Mouse (Mus musculus): Measurements from ENCODE around the gene Aldh5a1.

Gene Aldh5a1

DNA sequence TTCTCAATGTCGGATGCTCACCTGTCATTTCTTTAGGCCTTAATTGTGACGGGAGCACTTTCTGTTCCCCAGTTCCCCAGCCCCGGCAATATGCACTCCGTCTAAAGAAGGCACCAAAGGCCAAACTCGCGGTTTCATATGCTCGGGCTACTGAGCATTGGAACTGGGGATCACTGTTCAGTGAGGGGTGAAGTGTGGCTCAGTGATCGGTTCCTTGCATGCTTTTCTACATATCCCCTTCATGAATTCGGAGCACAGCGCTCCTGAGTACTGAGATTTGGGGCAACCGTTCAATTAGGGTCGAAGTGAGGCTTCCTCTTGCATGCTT, 342 bp upstream of the Aldh5a1 start:
- in situ Hi-C loops (cut with MboI, MseI), result loop anchor here (5.0 kb wide), 2 partner anchors 49 to 179 kb away; no protein-coding TSS in a partner anchor

DNA sequence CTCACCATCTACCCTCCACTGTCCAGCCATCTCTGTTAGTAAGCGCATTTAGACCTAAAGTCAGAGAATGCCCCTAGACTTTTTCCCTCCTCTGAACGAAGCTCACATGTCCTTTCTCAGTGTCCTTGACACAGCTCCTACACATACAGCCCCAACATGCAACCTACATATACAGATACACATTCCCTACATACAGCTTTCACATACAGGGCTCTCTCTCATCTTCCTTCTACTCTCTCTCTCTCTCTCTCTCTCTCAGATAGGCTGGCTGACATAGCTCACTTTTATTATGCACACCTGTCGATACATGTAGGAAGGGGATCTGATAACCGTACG, 721 bp downstream of the Aldh5a1 start:
- in situ Hi-C loops (cut with MboI, MseI), result loop anchor here (5.0 kb wide), 2 partner anchors 51 to 181 kb away; no protein-coding TSS in a partner anchor

DNA sequence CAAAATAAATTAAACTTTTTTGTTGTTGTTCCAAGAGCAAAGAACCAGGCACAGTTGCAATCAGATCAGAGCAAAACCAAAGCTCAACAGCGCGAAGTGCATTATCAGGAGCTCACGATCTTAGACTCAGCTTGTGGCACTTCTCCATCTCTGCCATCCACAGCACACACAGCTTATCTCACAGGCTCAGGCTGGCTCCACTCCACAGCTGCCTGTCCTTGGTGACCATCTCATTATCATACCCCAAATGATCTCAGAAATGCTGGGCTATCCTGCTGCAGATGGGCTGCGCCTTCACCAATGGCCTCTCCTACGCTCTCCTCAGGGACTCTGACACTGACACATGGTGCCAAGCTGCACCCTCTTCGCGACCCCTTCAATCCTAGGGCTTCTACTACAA, 4.3 kb downstream of the Aldh5a1 start:
- in situ Hi-C loops (cut with MboI, MseI), result no loop called here

DNA sequence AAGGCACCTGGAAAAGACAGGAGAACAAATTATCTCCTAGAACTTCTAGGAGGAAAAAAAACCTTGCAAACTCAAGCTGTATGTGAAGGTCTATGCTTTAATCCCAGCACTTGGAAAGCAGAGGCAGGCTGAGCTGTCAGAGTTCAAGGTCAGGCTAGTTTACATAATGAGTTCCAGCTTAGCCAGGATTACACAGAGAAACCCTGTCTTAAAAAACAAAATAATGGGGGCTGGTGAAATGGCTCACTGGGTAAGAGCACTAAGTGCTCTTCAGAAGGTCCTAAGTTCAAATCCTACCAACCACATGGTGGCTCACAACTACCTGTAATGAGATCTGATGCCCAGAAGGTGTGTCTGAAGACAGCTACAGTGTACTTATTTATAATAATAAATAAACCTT, 6.9 kb downstream of the Aldh5a1 start:
- in situ Hi-C loops (cut with MboI, MseI), result no loop called here

DNA sequence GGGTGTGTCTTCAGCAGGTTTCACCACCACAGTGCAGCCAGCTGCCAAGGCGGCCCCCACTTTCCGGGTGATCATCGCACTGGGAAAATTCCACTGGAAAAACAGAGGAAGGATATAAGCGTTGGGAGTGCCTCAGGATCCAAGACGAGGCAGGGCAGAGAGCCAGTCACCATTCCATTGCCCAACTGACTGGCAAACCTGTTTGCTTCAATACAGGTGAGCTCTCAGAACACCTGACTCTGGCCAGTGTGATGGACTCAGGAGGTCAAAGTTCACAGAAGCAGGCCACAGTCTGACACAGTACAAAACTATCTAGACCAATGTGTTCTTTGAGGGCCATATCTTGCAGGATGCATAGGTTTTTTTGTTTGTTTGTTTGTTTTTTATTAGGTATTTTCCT, 13.5 kb downstream of the Aldh5a1 start:
- in situ Hi-C loops (cut with MboI, MseI), result loop anchor here in 1 of 2 experiments (10.0 kb wide), 1 partner anchor 209 kb away; no protein-coding TSS in a partner anchor

DNA sequence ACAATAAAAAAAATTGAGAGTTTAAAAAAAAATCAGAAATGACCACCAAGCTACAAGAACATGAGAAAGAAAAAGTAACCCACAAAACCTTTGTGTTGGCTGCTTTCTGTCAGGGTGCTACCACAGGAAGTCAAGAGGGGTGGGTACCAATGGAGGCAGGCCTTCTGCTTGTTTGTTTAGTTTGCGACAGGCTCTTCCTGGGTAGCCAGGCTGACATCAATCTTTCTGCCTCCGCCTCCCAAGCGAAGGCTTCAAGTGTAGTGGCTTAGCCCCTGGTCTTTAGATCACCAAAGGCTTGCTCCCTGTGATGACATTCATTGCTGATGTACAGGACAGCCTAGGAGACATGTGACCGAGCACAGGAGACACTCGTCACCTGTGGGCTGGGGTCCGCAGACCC, 16.2 kb downstream of the Aldh5a1 start:
- in situ Hi-C loops (cut with MboI, MseI), result loop anchor here in 1 of 2 experiments (10.0 kb wide), 1 partner anchor 206 kb away; no protein-coding TSS in a partner anchor

DNA sequence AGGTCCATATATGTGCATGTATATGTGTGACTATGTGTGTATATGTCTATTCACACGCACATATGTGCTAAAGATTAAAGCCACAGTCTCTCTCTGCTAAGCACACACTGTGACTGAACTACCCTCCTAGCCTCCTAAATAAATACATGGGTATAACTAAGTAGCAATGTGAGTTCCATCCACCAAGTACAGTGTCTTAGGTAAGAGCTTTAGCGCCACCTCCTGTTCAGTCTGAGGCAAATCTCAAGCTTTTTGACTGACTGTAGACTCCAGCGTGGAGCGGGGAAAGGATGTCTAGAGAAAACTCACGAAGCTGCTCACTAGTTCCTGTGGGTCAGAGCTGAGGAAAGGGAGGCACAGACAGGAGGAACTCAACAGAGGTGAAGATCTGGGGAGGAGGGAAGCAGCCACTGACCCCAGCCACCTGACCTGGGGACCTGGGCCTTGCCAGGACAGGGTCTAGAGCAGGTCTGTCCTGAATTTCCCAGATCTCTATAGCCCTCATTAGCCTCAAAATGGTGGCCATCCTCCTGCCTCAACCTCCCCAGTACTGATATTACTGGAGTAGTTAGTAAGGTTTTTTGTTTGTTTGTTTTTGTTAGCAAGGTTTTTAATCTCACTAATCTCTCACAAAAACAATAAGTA, 17.0 kb downstream of the Aldh5a1 start:
- in situ Hi-C loops (cut with MboI, MseI), result loop anchor here in 1 of 2 experiments (10.0 kb wide), 1 partner anchor 206 kb away; no protein-coding TSS in a partner anchor

DNA sequence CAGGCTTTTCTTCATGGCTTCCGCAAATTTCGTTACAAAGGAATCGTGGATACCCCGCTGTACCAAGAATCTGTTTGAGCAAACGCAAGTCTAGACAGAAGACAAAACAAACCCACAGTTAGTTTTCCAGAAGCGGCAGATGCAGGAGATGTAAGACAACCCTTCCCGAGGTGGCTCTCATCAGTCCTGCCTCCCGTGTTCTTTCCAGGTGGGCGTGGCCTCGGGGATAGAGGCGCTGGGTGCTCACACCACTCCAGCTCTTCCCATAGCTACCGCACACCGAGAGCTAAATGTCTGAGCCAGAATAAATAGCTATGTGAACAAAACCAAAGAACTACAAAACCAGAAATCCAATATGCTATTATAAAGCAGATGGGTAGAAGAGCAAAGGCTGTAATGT, 21.6 kb downstream of the Aldh5a1 start:
- in situ Hi-C loops (cut with MboI, MseI), result no loop called here

DNA sequence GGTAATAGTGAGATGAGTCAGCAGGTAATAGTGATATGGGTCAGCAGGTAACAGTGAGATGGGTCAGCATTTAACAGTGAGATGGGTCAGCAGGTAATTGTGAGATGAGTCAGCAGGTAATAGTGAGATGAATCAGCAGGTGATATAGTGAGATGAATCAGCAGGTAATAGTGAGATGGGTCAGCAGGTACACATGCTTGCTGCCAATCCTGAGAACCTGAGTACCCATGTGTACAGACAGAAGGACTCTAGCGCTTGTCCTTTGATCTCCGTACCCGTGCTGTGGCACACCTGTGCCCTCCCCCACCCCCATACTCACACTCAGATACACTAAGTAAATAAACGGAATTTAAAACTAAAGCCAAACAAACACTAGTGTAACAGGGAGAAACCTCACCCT, 22.5 kb downstream of the Aldh5a1 start:
- in situ Hi-C loops (cut with MboI, MseI), result no loop called here

DNA sequence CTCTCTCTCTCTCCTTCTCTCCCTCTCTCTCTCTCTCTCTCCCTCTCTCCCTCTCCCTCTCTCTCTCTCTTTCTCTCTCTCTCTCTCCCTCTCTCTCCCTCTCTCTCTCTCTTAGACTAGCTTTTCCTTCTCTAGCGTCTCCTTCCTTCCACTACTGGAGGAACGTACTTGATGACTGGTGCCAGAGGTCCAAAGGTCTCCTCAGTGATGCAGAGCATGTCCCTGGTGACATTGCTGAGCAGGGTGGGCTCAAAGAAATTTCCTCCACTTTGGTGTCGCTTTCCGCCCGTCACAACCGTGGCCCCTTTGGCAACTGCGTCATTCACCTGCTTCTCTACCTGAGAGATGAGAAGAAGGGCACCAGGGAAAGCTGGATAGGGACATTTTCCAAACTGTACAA, 23.9 kb downstream of the Aldh5a1 start:
- in situ Hi-C loops (cut with MboI, MseI), result no loop called here

DNA sequence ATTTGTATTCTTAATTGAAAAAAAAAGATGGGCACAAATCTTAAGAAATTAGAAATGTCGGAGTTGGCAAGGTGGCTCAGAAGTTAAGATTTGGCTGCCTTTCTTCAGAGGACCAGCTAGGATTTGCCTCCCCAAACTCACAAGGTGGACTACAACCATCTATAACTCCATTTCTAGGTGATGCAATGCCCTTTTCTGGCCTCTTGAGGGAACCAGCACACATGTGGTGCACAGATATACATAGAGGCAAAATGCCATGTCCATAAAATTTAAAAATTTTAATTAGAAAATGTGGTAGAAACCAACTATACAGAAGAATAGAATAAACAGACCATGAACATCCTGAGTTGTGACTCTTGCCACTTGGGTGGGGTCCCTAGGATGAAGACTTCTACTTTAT, 28.3 kb downstream of the Aldh5a1 start:
- in situ Hi-C loops (cut with MboI, MseI), result loop anchor here in 1 of 2 experiments (10.0 kb wide), 1 partner anchor 324 kb away; the partner anchor contains the start of gene Ripor2

DNA sequence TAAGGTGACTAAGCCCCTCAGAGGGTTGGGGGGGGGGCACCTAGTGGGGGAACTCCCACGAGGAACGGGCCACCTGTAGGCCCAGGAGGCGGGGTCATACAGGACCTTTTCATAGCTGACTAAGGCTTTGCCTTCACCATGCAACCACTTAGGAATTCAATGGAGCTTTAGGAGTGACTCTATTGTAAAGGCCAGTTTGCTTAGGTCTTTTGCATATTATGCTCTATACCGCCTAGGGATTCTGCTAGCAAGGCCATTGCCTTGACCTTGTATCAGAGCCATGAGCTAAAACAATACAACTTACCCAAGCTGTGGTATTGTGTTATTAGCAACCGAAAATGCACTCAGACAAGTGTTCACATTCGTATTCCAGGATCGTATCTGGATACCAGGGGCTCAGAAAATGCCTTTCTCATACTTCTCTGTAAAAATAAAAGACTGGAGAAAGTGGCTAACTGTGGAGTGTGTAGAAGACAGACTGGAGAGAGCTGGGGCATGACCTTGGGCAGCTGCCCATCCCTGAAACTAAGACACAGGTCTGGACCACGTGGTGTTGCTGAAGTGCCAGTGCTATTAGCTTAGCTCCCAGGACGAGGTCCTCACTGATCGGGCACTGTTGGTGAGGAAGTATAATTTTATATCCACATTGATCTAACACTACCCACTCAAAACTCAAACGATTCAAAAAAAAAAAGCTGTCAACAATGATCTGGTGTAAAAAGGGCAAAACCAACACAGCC, 30.5 kb downstream of the Aldh5a1 start:
- in situ Hi-C loops (cut with MboI, MseI), result loop anchor here in 1 of 2 experiments (10.0 kb wide), 1 partner anchor 322 kb away; the partner anchor contains the start of gene Ripor2

DNA sequence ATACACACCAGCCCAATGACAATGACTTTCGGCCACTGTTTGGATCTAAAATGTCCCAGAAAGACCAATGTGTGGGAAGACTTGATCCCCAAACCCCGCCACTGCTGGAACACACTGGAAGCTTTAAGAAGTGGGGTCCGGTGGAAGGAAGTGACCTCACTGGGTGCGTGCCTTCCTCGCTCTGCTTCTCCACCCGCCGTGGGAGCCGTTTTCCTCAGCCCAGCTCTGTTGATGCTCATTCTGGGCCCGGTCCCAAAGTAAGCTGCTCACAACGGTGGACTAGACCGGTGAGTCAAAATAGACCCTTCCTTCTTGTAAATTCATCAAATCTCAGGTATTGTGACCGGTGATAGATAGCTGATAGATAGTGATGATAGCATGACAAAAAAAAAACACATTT, 32.0 kb downstream of the Aldh5a1 start:
- in situ Hi-C loops (cut with MboI, MseI), result loop anchor here in 1 of 2 experiments (10.0 kb wide), 1 partner anchor 321 kb away; the partner anchor contains the start of gene Ripor2

DNA sequence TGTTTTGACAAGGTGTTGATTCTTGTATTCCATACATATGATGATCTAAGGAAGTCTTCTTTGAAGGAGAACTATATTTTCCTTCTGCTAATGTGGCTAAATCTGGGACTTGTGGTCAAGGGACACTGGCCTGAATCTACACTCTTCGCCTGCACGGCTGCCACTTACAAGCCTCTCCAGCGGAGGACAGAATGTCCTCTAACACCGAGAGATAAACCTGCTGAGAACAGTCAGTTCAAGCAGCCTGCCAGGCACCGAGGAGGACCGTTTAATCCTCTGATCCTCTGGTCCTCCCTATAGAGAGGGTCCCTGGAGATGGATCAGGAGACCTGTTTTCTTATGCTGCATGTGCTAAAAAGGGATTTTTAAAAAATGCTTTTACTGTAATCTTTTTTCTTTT, 34.0 kb downstream of the Aldh5a1 start:
- in situ Hi-C loops (cut with MboI, MseI), result loop anchor here in 1 of 2 experiments (10.0 kb wide), 1 partner anchor 319 kb away; the partner anchor contains the start of gene Ripor2

DNA sequence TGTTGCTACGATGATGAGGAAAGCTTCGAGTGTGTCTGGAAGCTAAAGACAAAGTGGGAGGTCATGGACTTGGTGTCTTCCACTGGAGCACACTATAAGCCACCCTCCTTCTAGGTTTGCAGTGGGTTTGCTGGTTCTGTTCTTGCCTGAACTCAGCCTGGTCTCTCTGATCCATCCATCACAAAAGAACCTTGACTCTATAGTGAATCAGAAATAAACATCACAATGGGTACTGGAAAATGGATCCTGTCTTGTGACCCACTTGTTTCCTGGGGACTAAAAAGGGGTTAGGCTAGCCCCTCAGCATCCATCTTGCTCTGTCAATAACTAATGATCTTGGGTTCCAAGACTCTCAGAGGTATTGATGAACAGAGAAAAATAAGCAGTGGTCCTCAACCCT, 35.5 kb downstream of the Aldh5a1 start:
- in situ Hi-C loops (cut with MboI, MseI), result loop anchor here in 1 of 2 experiments (10.0 kb wide), 1 partner anchor 317 kb away; the partner anchor contains the start of gene Ripor2

DNA sequence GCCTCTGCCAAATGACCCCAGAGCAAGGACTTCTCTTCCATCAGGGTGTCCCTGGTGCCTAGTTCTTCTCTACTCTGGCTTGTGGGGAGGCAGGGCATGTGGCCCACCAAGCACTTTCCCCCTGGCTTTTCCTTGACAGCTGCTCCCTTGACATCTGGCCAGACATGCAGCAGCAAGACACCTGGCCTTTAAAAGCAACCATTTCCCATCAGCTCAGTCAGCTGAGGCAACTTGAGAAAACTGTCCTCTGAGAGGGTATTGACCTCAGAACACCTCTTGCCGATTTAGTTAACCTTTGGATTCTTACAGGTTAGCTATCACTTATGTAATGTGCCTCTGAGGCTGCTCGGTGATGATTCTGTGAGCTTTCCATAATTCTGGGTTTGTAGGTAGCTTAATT, 43.6 kb downstream of the Aldh5a1 start:
- in situ Hi-C loops (cut with MboI, MseI), result loop anchor here (5.0 to 25.0 kb wide), 2 partner anchors 33 to 907 kb away; partner anchors contain the start of gene Scgn (in 1 of the 2)

DNA sequence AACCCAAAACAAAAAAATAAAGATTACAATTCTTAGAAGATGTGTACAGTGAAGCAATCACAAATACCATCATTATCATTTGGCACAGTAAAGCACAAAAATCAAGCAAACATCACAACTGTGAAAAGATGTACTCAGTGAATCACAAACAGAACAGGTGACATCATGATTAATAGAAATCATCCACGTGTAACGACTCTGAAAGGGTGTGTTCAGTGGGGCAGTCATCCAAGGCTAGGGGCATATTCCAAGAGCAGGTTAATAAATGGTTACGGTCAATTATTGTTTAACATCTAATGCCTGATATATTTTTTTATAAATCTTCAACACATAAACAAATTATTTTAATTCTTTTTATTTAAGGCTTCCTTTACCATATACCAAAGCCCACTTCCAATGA, 44.9 kb downstream of the Aldh5a1 start:
- in situ Hi-C loops (cut with MboI, MseI), result loop anchor here (5.0 to 25.0 kb wide), 2 partner anchors 35 to 905 kb away; partner anchors contain the start of gene Scgn (in 1 of the 2)

DNA sequence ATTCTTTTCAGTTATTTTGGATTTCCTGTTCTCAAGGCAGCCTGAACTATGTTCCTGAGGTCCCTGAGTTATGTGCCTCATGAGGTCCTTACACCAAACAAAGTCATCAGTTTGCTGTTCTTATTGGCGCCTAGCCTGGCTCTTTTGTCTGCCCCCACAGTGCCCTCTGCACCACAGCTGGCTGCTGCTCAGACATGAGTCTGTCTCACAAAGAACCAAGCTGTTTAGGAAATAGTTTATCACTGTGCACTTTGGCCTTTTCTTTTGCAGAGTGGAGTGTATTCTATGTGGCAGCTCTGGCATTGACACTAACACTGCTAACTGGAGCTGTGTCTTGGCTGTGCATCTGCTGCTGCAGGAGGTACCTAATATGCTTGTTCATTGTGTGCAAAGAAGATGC, 47.9 kb downstream of the Aldh5a1 start:
- in situ Hi-C loops (cut with MboI, MseI), result loop anchor here in 1 of 2 experiments (25.0 kb wide), 1 partner anchor 902 kb away; the partner anchor contains the start of gene Scgn

DNA sequence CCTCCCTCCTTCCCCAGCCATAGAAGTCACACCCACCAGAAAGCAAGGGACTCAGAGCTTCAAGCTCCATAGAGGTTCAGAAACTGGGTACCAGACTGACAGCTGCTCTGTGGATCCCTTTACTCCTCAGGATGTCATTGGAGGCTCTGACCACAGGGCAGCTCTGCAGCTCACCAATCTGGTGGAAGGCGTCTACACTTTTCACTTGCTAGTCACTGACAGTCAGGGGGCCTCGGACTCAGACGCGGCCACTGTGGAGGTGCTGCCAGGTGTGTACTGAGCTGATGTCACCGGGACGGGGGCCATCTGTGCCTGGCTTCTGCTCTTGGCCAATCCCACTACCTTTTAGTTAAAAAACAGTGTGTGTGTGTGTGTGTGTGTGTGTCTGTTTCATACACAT, 55.0 kb downstream of the Aldh5a1 start:
- in situ Hi-C loops (cut with MboI, MseI), result loop anchor here in 1 of 2 experiments (25.0 kb wide), 1 partner anchor 895 kb away; the partner anchor contains the start of gene Scgn

DNA sequence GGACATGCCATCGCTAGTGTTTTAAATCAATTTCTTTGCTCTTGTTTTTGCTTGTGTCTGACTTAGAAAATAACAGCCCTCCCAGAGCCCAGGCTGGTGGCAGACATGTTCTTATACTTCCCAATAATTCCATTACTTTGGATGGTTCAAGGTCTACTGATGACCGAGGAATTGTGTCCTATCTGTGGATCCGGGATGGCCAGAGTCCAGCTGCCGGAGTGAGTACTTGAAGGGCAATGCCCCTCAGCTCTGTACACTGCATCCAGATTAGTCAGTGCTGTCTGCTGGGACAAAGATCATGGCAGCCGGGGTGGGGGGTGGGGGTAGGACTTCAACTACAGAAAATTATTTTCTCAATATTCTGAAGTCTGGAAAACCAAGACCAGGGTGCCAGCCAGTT, 56.8 kb downstream of the Aldh5a1 start:
- in situ Hi-C loops (cut with MboI, MseI), result loop anchor here in 1 of 2 experiments (25.0 kb wide), 1 partner anchor 893 kb away; the partner anchor contains the start of gene Scgn

DNA sequence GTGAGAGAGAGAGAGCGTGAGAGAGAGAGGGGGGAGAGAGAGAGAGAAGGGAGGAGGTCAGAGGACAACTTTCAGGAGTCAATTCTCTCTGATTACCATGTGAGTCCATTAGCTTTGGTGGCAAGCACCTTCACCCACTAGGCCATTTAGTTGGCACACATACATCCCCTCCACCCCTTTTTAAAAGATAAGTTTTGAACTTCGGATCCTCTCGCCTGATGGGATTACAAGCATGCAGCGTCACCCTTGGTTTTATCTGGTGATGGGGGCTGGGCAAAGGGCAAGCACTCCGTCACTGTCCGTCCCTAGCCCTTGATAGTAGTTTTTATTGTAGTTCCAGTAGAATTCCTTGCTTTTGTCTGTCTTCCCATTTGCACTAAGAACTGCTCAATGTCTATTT, 57.3 kb downstream of the Aldh5a1 start:
- in situ Hi-C loops (cut with MboI, MseI), result loop anchor here in 1 of 2 experiments (25.0 kb wide), 1 partner anchor 893 kb away; the partner anchor contains the start of gene Scgn
